Mouse (Mus musculus): Measurements from ENCODE around the gene Gm4881.

- TF ChIP-seq CTCF (IDR thresholded peaks at IDR 0.05; ENCODE audit: low read depth) (no peak), EP300 (IDR thresholded peaks at IDR 0.05; ENCODE audit: low read depth) (no peak)
Observed at GRCm38 (mm10) chr7:24885468-24886307, 58.6 kb downstream of the Gm4881 start.
